Mouse (Mus musculus) lung, postnatal 25 days (tissue): Measurements from ENCODE around the gene Kcnq4.
A peak's percentile ranks its signal among the peaks of the same experiment; 100 is the strongest.

Experiments
- DNase-seq: peaks from one replicate; pipeline ENCODE4 v3.0.0; 2022; ENCODE audit warnings: low spot score

The Kcnq4 gene

DNA sequence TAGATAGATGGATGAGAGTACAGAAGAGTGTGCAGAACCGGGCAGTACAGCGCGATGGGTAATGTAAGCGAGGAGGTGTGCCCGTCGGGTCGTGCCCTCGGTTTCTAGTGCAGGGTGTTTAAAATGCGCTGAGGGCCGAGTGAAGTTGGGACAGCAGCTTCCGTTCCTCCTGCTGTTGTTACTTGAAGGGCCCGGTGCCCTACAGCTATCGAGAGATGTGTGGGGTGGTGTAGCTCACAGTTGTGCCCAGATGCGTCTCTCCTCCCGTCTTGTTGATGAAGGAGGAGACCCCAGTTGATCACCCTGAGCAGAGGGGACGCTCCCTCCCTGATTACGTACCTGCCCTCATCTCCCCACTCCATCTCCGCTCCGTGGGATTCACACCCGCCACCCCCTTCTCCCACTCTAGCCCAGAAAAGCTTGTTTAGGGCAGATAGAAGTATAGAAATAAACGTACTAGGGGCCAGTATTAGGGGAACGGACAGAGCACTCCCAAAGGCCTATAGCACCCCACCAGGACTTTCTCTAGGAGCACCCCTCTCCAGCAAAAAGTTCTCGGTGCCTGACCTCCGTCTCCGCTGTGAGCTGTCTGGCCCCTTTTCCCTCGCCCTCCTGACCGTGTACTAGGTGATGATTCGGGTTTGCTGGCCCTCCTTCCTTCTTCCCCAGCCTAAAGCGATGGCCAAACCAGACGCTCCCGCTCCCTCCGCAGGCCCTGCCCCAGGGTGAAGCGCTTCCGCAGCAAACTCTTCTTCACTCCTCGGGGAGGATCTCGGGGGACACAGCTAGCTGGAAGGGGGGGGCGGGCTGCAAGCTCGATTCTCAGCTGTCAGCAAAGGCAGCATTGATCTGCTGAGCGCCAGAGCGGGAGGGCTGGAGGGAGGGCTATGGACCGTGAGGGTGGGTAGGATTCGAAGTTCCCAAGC, at the start of gene Kcnq4:
TSS of gene Kcnq4 (minus strand) at position 672 of the 926 bp plus-strand sequence.
- DNase-seq, result no peak

DNA sequence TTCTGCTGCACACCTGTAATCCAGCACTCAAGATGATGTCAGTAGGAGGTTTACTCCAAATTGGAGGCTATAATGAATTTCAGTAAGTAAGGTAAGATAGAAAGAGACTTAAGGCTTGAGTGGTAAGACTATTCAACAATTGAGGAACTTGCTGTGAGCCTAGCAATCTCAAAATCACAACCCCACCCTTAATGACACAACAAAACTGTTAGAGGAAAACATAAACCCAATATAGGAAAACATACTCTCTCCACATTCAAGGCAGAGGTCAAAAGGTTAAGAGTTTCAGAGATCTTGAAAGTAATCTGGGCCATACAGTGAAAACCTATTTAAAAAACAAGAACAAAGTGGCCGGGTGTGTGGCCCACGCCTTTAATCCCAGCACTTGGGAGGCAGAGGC, 48.3 kb upstream of the Kcnq4 start:
- DNase-seq, result no peak

DNA sequence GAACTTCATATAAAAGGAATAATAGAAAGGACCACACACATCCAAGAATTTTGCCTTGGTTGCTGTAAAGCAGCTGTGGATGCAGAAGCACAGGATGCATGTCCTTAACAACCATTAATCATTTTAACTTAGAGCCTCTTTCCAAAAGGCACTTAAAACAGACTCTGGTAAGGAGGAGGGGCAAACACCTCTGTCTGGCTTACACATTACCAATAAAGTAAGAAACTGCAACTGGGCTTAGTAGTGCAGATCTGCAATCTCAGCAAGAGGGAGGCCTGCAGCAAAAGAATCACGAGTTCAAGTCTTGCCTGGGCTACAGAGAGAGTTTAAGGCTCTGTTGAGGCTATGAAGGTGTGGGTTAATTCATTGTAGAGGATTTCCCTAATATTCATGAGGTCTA, 47.2 kb upstream of the Kcnq4 start:
- no peak for DNase-seq

DNA sequence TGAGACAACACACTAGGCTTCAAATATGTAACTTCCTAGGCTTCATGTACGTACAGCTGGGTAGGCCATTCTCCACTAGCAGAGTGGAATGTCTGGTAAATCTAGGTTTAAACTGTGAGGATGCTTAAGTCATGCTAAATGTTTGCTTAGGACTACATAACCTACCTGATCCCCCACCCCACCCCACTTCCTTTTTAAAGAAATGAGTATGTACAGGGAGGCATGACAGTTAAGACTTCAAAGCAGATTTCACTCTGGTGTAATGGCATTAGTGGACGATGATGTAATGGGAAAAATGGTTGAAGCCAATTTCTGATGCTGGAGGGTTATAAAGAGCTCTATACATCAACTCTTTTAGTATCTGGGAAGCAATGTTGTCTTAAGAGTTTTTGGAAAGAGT, 44.5 kb upstream of the Kcnq4 start:
- no peak for DNase-seq

DNA sequence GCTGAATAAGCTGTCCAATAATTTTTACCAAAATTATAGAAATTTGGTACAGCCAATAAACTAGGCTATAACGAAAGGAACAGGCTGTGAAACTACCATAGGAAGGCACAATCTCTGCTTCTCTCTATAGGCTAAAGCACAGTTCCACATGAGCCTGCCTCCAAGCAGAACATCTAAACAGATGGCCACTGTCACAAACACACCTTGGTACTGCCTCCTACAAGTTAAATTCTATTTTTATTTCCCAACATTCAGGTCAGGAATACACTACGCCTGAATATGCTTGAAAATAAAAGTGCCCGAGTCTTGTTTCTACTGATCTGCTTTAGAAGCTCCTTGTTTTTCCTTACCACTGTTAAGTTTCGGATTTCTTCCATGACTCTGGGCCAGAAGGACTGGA, 41.6 kb upstream of the Kcnq4 start:
- DNase-seq, result no peak

DNA sequence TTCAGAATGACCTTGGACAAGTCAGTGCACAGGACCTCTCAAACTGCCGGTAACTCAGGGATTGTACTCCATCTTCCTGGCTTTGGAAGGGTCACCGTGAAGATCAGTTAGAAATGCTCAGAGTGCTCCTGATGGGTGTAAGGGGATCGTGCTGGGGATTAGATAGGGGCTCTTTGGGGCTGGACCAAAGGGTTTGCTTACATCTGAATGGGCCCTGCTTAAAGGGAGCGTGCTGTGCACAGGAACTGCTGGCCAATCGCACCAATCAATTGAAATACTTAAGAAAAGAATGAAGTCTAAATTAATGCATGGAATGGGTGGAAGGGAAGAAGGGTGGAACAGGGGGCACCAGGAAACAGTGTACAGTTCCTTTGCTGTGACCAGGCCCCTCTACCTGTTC, 7.4 kb upstream of the Kcnq4 start:
- no peak for DNase-seq

DNA sequence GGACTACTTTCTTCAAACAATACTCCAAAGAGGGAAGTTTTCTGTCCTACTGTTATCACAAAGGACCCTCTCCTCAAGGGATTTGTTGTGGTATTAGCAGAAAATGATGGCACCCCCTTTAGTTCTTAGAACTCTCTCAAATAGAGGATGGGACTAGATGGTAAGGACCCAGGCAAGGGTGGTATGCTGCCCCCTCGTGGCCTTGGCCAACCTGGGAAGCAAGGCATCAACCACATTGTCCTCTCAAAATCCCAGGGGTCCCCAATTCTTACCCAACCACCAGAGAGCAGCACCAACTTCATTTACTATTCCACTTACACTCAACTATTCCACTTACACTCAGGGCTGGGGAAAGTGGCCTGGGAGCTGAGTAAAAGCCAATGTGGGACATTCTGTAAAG, 6.9 kb upstream of the Kcnq4 start:
- DNase-seq, result peak; percentile 55

DNA sequence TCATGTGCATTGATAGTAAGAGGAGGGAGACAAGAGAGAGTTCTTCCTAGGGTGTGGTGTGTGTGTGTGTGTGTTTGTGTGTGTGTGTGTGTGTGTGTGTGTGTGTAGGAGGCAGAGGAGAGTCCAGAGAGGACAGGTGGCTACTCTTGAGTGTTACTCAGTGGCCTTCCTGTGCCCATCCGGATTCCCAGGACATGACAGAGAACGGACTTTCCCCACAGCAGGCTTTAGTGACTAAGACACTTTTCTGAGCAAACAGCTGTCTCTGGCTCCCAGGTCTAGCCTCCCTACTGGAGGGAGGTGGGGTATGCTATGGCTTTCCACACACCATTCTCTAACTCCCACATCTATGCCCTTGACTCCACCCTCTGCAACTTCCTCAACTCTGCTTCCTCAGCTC, 1.2 kb upstream of the Kcnq4 start:
- DNase-seq, result no peak

DNA sequence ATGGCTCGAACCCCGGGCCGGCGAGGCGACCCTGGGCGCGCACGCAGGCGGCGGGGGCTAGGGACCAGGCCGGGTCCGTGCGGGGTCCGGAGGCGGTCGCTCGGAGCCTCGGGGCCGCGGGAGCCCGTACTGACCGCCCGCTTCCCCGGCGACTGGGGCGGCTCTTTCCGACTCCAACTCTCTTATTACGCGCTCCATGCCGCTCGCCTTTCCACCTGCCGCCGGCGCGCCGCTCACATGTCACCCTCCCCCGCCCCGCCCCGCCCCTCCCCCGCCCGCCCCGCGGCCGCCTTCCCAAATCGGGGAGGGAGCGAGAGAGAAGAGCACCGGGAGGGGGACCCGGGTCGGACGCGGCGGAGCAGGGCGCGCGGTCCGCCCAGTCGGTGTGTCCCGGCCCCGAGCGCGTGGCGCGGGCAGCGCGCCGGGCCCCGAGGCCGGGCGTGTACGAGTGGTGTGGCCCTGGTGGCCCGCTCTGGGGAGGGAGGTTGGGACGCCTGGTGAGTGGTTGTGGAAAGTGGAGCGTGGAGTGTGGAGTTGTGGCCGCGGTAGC, 1.1 kb downstream of the Kcnq4 start:
- no peak for DNase-seq

DNA sequence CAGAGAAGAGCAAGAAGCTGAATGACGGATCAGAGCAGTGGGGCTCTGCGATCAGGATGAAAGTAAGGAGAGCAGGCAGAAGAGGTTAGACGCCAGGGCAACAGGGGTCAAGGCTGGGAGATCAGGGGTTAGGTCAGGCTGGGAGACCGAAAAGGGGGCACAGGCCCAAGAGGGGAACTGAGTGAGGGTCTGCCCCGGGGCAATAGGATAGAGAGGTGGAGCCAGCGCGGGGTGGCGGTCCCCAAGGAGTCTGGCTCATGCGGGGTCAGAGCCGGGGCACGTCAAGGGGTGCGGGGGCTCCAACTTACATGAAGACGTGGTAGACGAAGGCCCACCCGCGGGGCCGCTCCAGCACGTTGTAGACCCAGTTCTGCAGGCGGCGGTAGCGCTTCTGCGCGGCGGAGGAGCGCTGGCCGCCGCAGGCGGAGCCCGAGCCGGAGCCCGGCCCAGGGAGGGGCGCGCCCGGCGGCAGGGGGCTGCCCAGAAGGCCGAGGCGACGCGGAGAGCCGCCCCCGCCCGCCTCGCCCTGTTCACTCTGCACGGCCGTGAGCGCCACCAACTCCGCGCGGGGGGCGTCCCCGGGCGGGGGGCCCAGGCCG, 1.8 kb downstream of the Kcnq4 start:
- no peak for DNase-seq

DNA sequence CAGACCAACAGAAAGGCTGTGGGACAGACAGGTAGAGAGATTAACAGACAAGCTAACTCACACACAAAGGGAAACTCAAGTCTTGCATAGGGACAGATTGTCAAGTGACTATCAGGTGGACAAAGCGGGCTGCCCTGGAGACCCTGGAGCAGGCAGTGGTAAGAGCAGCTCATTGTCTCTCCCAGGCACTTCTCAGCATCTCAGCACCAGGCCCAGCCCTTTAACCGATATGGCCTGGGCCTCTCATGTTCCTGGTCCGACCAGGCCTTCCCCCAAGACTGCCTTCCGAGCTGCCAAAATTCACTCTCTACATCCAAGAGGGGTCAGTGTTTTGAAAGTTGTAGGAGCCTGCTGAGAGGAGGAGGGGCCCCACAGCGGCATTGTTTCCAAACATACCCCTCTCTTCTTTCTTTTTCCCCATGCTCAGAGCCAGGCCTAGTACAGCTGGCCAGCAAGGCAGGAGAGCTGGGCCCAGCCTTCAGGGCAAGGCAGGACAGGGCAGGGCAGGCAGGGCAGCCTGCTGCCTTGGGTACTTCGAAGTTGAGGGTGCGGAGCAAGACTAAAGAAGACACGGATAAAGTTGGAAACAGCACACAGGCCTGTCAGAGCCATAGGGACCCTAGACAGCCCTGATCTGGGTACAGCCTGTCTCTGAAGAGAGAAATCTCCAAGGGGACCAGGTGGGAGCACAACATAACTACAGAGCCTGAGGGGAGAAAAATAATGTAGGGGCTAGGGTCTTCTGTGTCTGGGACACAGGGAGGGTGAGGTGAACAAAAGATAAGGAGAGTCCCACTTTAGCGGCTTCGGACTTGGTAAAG, 2.5 kb downstream of the Kcnq4 start:
- DNase-seq, result no peak

DNA sequence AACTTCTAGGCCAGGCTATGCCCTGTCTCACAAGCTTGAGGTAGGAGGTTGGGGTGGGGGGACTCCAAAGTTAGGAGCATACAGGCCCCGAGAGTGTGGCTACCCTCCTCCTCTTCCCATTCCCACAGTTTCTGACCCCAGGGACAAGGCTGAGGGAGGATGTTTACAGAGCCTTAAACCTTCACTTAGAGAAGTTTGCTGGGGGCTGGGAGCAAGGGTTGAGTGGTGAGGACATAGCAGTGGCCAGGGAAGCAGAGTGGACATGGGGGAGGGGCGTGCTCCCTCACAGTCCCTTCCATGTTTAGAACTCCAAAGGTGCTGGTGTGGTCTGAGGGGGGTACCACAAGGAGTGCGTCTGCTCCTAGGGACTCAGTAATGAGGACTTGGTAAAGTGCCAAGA, 4.8 kb downstream of the Kcnq4 start:
- no peak for DNase-seq

DNA sequence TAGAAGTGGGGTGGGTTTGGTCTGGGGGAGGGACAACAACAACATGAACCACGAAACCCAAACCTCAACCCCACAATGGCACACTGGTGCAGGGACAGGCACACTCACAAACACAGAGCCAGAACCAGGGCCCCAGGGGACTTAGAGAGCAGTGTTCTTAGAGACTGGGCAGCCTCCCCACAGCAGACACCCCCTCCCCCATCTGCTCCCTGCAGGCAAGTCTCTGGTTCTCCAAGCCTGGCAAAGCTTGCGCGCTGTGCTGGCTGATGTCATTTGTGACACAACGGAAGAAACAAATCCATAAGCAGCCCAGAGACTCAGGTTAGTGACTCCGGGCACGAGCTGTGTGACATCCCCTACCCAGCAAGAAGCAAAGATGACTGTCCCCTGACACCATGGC, 7.1 kb downstream of the Kcnq4 start:
- DNase-seq, result no peak

DNA sequence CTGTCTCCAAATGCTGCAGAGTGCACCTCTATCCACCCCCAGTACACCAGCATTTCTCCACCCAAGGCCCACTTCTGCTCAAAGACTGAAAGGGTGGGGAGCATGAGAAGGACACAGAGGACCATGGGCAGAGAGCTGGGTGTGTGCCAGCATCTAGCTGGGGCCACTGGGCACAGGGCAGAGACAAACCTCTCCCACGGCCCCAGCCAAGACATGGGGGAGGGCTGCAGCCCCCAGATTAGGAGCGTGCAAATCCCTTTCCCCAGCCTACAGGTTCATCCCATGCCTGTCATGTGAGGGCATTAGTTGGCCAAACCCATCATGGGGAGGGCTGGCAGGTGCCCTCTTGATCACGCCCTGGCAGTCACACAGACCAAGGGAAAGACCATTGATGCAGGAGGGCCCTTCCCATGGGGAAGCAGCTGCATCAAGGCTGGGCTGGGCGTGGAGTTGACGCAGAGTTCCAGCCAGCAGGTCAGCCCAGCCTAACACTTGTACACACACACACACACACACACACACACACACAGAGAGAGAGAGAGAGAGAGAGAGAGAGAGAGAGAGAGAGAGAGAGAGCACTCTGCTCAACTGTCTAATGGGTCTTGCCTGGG, 14.3 kb downstream of the Kcnq4 start:
- DNase-seq, result no peak

DNA sequence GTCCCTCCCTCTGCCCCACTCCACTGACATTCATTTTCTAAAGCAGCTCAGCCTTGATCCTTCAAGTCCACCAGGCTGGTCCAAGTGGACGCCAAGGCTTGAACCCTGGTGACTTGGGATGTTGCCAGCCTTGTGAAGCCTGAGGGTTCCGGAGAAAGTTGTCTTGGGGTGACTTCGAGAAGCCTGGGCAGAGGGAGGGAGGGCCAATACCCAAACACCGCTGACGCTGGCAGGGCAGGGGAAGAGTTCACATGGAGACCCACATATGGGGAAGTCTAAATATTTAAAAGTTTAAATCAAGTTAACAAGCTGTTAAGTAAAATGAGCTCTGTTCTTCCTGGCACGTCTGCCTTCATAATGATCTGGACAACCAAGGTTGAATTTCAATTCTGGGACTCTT, 15.7 kb downstream of the Kcnq4 start:
- no peak for DNase-seq

DNA sequence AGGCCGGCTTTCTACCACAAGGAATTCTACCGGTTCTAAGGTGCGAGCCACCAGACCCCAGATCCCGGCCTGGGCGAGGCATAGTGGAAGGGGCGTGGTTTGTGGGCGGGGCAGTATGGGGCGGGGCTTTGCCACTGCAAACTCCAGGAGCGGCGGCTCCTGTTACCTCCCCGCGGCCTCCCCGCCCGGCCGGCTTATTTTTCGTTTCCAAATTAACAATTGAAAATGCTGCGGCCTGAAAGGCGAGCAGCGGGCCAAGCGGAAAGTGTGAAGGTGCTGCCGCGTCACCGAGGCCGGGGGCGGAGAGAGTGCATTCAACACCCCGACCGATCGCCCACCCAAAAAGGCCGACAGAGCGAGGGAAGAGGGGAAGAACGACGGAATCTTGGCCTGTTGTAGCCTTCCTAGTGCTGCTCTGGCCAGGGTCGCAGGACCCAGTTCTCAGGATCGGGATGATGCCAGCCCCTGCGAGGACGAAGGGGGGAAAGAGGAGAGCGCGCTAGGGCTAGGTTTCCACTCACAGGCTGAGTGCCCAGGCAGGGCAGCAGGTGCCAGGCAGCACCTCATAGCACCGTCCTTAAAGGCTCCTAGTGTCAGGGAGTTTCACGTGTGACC, 17.3 kb downstream of the Kcnq4 start:
- peak; percentile 43 for DNase-seq

DNA sequence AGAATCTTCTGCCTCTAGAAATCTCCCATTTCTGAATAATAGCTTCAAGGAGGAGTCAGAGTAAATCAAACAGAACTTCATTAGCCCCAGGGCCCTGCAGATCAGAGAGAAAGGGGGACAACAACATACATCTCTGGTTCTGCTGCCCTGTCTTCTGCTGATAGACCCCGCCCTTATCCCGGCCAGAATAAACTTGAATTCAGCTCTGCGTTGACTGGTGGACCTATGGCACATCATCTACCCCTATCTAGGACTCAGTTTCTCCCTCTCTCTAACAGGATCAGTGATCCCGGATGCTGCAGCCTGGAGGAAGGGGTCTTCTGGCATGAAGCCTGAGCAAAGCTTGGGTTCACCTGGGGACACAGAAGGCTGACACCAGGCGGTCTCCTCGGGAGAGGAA, 17.8 kb downstream of the Kcnq4 start:
- DNase-seq, result no peak

DNA sequence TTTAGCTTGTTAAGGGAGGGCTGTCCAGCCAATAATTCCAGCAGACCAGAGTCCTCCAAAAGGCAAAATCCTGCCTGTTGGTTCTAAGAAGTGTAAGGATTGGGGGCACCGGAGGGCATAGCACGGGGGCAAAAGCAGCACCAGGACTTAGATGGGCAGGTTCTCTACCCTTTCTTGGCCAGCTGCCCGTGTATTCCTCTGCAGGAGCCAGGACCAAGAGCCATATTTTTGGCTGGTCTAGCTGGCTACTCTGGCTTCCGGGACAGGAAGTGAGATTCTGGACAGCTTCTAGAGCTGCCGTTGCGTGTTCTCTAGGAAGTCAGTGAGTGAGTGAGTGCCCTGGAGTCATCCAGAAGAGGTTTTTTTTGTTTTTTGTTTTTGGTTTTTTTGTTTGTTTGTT, 18.3 kb downstream of the Kcnq4 start:
- DNase-seq, result peak; percentile 16

DNA sequence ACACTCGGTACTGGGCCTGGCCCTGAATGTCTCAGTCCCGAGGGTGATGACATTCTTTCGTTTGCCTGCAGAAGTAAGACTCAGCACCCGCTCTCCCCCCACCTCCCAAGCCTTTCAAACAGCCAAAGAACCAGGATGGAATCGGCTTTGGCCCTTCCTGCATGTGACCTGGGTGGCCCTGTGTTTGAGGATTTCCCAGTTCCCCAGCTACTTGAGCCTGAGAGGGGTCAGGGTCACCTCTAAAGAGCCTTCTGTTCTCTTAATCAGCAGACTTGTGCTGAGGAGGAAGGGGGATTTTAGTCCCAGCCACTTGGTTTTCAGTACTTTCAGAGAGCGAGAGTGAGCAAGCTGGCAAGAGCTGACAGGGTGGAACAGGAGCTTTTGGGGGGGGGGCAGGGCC, 19.0 kb downstream of the Kcnq4 start:
- no peak for DNase-seq

DNA sequence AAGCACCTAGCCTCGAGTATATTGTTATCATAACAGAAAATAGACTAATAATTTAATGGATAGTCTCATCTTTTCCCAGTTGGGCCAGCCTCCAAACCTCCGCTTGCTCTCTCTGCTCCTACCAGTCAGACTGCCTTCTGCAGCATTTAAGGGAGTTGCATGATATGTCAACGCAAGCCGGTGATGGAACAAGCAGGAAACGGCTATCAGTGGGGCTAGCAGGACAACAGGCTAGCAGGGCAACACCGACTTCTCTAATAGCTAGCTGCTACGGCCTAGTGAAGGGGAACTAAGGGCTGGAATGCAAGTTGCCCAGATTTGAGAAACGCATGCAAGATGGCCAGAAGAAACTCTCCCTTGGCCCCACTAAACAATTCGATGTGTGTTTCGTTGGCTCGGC, 20.6 kb downstream of the Kcnq4 start:
- DNase-seq, result no peak

DNA sequence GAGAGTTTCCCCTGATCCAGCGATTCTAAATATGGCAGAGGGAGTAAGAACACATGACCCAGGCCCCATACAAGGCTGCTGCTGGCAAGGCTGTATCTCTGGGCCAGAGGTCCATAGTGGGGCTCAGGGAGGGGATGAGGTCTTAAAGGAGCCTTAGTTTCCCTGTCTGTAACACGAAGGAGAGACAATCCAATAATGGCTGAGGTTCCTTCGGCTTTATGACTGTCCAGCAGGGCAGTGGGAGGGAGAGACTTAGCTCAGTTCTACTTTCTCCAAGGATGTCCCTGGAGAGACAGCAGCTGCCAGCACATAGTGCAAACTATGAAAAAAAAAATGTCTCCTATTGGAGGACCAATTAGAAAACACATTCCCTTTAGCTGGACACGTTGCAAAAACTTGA, 22.2 kb downstream of the Kcnq4 start:
- DNase-seq, result no peak
